Comparison of ENCODE assay signal across 25 mouse cellular contexts in genomic region chr13:56372003-56372725, GRCm38 (mm10). TPM values are rescaled to one million over a fixed set of nuclear protein-coding genes. Genes with fewer than 3 reads are reported as not detected.
A peak's percentile ranks its signal among the peaks of the same experiment; 100 is the strongest.
DNase-seq lines count a peak whose midpoint lies in the region; ATAC-seq and TF ChIP-seq lines count a peak whose summit lies in the region.
"Had no signal": no experiment of that assay in that cellular context is flagged by ENCODE, and none has a peak within 500 bp of the region (broad histone marks: within the 10 kb centered on the region; RNA-seq: fewer than 3 reads in every experiment).

No protein-coding gene starts in this region.

- H3K4me1 ChIP-seq in lung, embryonic 15.5 days: peaks cover 12% of the 10 kb centered on the region; the same call in 1 of the 2 replicates
- H3K4me1 ChIP-seq in kidney, adult 2 months (ENCODE audit: control insufficient read depth, insufficient read depth, low read length): no peaks in the 10 kb centered on the region
- no peaks in the 10 kb centered on the region for H3K4me1 ChIP-seq in kidney, postnatal 0 days (replicated peaks; ENCODE audit: insufficient read depth, low read length)
- H3K4me1 ChIP-seq in limb, embryonic 13.5 days: peaks cover 30% of the 10 kb centered on the region
- no peaks in the 10 kb centered on the region; the same call in 1 of the 2 replicates for H3K4me1 ChIP-seq in heart, adult 2 months (ENCODE audit: control insufficient read depth, insufficient read depth, low read length)
- H3K4me1 ChIP-seq: neural tube, embryonic 13.5 days had no signal

- TF ChIP-seq POLR2A in kidney, adult 2 months (IDR thresholded peaks at IDR 0.05; ENCODE audit: low read depth, low read length): no peak
- no peak for TF ChIP-seq POLR2A in heart, adult 2 months (IDR thresholded peaks at IDR 0.05; ENCODE audit: insufficient read depth, low read depth, low read length)

- DNase-seq in lung, postnatal 14 days: no peak
- peak; percentile 68 for DNase-seq in kidney, adult 2 months
- peak; percentile 72 for DNase-seq in kidney, postnatal 0 days (ENCODE audit: low spot score)
- DNase-seq in heart, adult 2 months: no peak
- no peak for DNase-seq in adrenal gland, adult 18-20 months (ENCODE audit: low spot score in 2 of 2)
- DNase-seq: cerebellum, adult 2 months; cerebellum, postnatal 36 days; heart, postnatal 36 days; left cerebral cortex, postnatal 4 days; spleen, adult 18-20 months had no signal

- H3K4me2 ChIP-seq in lung, embryonic 15.5 days: peak overlapping the region; percentile 25; the same call in 1 of the 2 replicates
- 0 out of 2 replicates have a peak overlapping the region, but pooled peaks have one; percentile 2 for H3K4me2 ChIP-seq in kidney, postnatal 0 days (ENCODE audit: low read length)
- H3K4me2 ChIP-seq in limb, embryonic 13.5 days (replicated peaks): 0 out of 2 replicates have a peak overlapping the region, but pooled peaks have one; percentile 5
- H3K4me2 ChIP-seq: heart, embryonic 13.5 days; hindbrain, embryonic 14.5 days; intestine, embryonic 15.5 days; midbrain, embryonic 13.5 days; neural tube, embryonic 13.5 days had no signal

- WGBS in lung, embryonic 15.5 days: 29% methylated on average over 20 of the region's 20 CpGs
- 32% methylated on average over 20 of the region's 20 CpGs for WGBS in kidney, adult 2 months
- WGBS in kidney, postnatal 0 days: 27% methylated on average over 20 of the region's 20 CpGs
- 51% methylated on average over 20 of the region's 20 CpGs for WGBS in limb, embryonic 13.5 days
- WGBS in heart, adult 2 months: 64% methylated on average over 20 of the region's 20 CpGs

- ATAC-seq in lung, embryonic 15.5 days (ENCODE audit: borderline replicate concordance, extremely low read depth, low FRiP score, low TSS enrichment): peak; percentile 64
- 0 out of 2 replicates have a peak, but pooled peaks have one; percentile 13 for ATAC-seq in kidney, postnatal 0 days (replicated peaks; ENCODE audit: low FRiP score, low read depth)
- no peak for ATAC-seq in limb, embryonic 13.5 days (ENCODE audit: low FRiP score, low read depth)
- ATAC-seq: intestine, embryonic 15.5 days; midbrain, embryonic 13.5 days had no signal

- intact Hi-C loops in heart, adult 2 months (cut with DNase I): no loop called here

- 0 out of 2 replicates have a peak, but pooled peaks cover 3% of the 10 kb centered on the region for H3K27me3 ChIP-seq in lung, embryonic 15.5 days
- H3K27me3 ChIP-seq in kidney, adult 2 months (replicated peaks; ENCODE audit: control insufficient read depth, insufficient read depth, low read length): no peaks in the 10 kb centered on the region
- no peaks in the 10 kb centered on the region for H3K27me3 ChIP-seq in kidney, postnatal 0 days (ENCODE audit: insufficient read depth, low read length)
- no peaks in the 10 kb centered on the region for H3K27me3 ChIP-seq in limb, embryonic 13.5 days
- H3K27me3 ChIP-seq in heart, adult 2 months (ENCODE audit: control insufficient read depth, insufficient read depth, low read length): no peaks in the 10 kb centered on the region
- H3K27me3 ChIP-seq: intestine, embryonic 15.5 days; midbrain, embryonic 13.5 days; neural tube, embryonic 13.5 days had no signal

- H3K36me3 ChIP-seq in lung, embryonic 15.5 days: no peaks in the 10 kb centered on the region
- no peaks in the 10 kb centered on the region for H3K36me3 ChIP-seq in kidney, adult 2 months (ENCODE audit: control insufficient read depth, insufficient read depth, low read length)
- H3K36me3 ChIP-seq in kidney, postnatal 0 days (ENCODE audit: insufficient read depth, low read length): no peaks in the 10 kb centered on the region
- no peaks in the 10 kb centered on the region for H3K36me3 ChIP-seq in limb, embryonic 13.5 days
- H3K36me3 ChIP-seq in heart, adult 2 months (ENCODE audit: control insufficient read depth, insufficient read depth, low read length): no peaks in the 10 kb centered on the region
- H3K36me3 ChIP-seq: heart, embryonic 13.5 days; intestine, embryonic 15.5 days; midbrain, embryonic 13.5 days; neural tube, embryonic 13.5 days had no signal

- H3K27ac ChIP-seq in lung, embryonic 15.5 days: peak overlapping the region; percentile 22; the same call in 1 of the 2 replicates
- H3K27ac ChIP-seq in kidney, adult 2 months (ENCODE audit: insufficient read depth, low read depth, low read length): no peak overlapping the region
- H3K27ac ChIP-seq in kidney, postnatal 0 days: peak overlapping the region; percentile 37; the same call in 1 of the 2 replicates
- H3K27ac ChIP-seq in limb, embryonic 13.5 days: peak overlapping the region; percentile 69; the same call in 1 of the 2 replicates
- H3K27ac ChIP-seq in heart, adult 2 months: no peak overlapping the region
- H3K27ac ChIP-seq: heart, embryonic 13.5 days; hindbrain, embryonic 14.5 days; intestine, embryonic 15.5 days; left cerebral cortex, adult 2 months; liver, embryonic 14.5 days; midbrain, embryonic 13.5 days; neural tube, embryonic 13.5 days had no signal

- TF ChIP-seq CTCF in kidney, adult 2 months (conservative IDR thresholded peaks at IDR 0.05; ENCODE audit: insufficient read depth, insufficient read length, low read depth, low read length): no peak
- TF ChIP-seq CTCF in kidney, postnatal 0 days (IDR thresholded peaks at IDR 0.05; ENCODE audit: low read depth): no peak
- no peak for TF ChIP-seq CTCF in heart, adult 2 months (IDR thresholded peaks at IDR 0.05)

- no peak overlapping the region for H3K4me3 ChIP-seq in lung, embryonic 15.5 days
- H3K4me3 ChIP-seq in kidney, adult 2 months (ENCODE audit: insufficient read depth, low read depth, low read length): no peak overlapping the region
- no peak overlapping the region for H3K4me3 ChIP-seq in kidney, postnatal 0 days (replicated peaks; ENCODE audit: low read depth, low read length)
- no peak overlapping the region for H3K4me3 ChIP-seq in limb, embryonic 13.5 days
- no peak overlapping the region for H3K4me3 ChIP-seq in heart, adult 2 months
- H3K4me3 ChIP-seq: heart, embryonic 13.5 days; intestine, embryonic 15.5 days; left cerebral cortex, adult 2 months; midbrain, embryonic 13.5 days; neural tube, embryonic 13.5 days had no signal

- H3K9me3 ChIP-seq in lung, embryonic 15.5 days: no peaks in the 10 kb centered on the region
- no peaks in the 10 kb centered on the region for H3K9me3 ChIP-seq in kidney, postnatal 0 days (replicated peaks; ENCODE audit: low read length)
- no peaks in the 10 kb centered on the region for H3K9me3 ChIP-seq in limb, embryonic 13.5 days
- H3K9me3 ChIP-seq: heart, embryonic 13.5 days; intestine, embryonic 15.5 days; midbrain, embryonic 13.5 days; neural tube, embryonic 13.5 days had no signal

- H3K9ac ChIP-seq in lung, embryonic 15.5 days: no peak overlapping the region
- no peak overlapping the region for H3K9ac ChIP-seq in kidney, postnatal 0 days (ENCODE audit: low read depth, low read length)
- no peak overlapping the region for H3K9ac ChIP-seq in limb, embryonic 13.5 days
- H3K9ac ChIP-seq in heart, adult 2 months (ENCODE audit: low read depth, low read length): no peak overlapping the region
- H3K9ac ChIP-seq: heart, embryonic 13.5 days; hindbrain, embryonic 14.5 days; intestine, embryonic 15.5 days; liver, embryonic 14.5 days; midbrain, embryonic 13.5 days; neural tube, embryonic 13.5 days had no signal

- no peak for TF ChIP-seq EP300 in heart, adult 2 months (IDR thresholded peaks at IDR 0.05; ENCODE audit: insufficient read depth, low read depth, low read length)

- H3K79me2 ChIP-seq in heart, adult 2 months (replicated peaks; ENCODE audit: control insufficient read depth, insufficient read depth, low read length): no peaks in the 10 kb centered on the region

RNA-seq across cellular contexts. Expression of gene Gm3045, which starts 54.2 kb away (rescaled TPM):
- not detected in 2 replicates for polyA plus RNA-seq in lung, embryonic 15.5 days (2015; fragmentation: Nextera tagmentation; extraction: Ambion mirVana)
- polyA plus RNA-seq in kidney, adult 2 months (2012; rRNA removed): not detected in 2 replicates
- polyA plus RNA-seq in kidney, postnatal 0 days (2015; fragmentation: Nextera tagmentation; extraction: Ambion mirVana): not detected in 2 replicates
- polyA plus RNA-seq in limb, embryonic 13.5 days (2015; fragmentation: Nextera tagmentation; extraction: Ambion mirVana): 0.10 and 0.13 TPM in 2 replicates
- not detected for total RNA-seq in heart, adult 2 months (2021)
- not detected in 2 replicates for polyA plus RNA-seq in heart, adult 2 months (2012; rRNA removed)
- not detected for total RNA-seq in adrenal gland, adult 18-20 months (2021)
- total RNA-seq: gastrocnemius, adult 8-10 months; granulocyte monocyte progenitor cell, adult 5-6 weeks; heart, postnatal 36 days; left cerebral cortex, adult 2 months; left cerebral cortex, postnatal 4 days; megakaryocyte progenitor cell, adult 5-6 weeks had no signal
- polyA plus RNA-seq: cerebellum, adult 2 months; forebrain, embryonic 11.5 days; frontal cortex, adult 2 months; heart, embryonic 13.5 days; hindbrain, embryonic 14.5 days; intestine, embryonic 15.5 days; liver, embryonic 14.5 days; midbrain, embryonic 13.5 days; neural tube, embryonic 13.5 days; stomach, embryonic 14.5 days had no signal

Comparison
In these comparisons a context has a peak if more than half of its experiments do, and no peak if none do; other contexts are left out.
1. H3K27ac ChIP-seq: peak in lung, embryonic 15.5 days (single experiment), kidney, postnatal 0 days (single experiment) and limb, embryonic 13.5 days (single experiment); none in kidney, adult 2 months (single experiment) and heart, adult 2 months (single experiment).
2. DNase-seq: peak in kidney, adult 2 months (single experiment) and kidney, postnatal 0 days (single experiment); none in lung, postnatal 14 days (single experiment), heart, adult 2 months (0 of 2) and adrenal gland, adult 18-20 months (0 of 2).
3. Peak in every context shown above with its lines, with median percentiles within 50 percentile points of each other: H3K4me2 ChIP-seq.